Mouse (Mus musculus) liver, postnatal 0 days (tissue): Measurements from ENCODE around the gene Nmt1.

Experiments
- CTCF ChIP-seq: sonication (generic); IDR thresholded peaks from 2 replicates; pipeline ENCODE4 v1.5.1; 2016; ENCODE audit warnings: antibody characterized with exemption, low read depth
- EP300 ChIP-seq: IDR thresholded peaks from 2 replicates; pipeline ENCODE4 v1.6.1; 2016; ENCODE audit warnings: antibody characterized with exemption, low read depth, mild to moderate bottlenecking

- TF ChIP-seq CTCF (no peak), EP300 (no peak)
Measured at GRCm38 (mm10) chr11:103068884-103069283, 40.9 kb downstream of the Nmt1 start.
